Mouse (Mus musculus) neural tube, embryonic 12.5 days (tissue): ENCODE results near the gene Sbf2. TPM values are rescaled to one million over a fixed set of nuclear protein-coding genes. Genes with fewer than 3 reads are reported as not detected.

Experiments used
- polyA plus RNA-seq: library from polyadenylated mRNA; unstranded; fragments of >200 nt; fragmentation: Nextera tagmentation; extraction: Ambion mirVana; gene quantifications from 2 replicates; pipeline ENCODE4 v1.2.1, GENCODE M21; 2016

Gene Sbf2
- polyA plus RNA-seq, 1 experiment from 2014 or later: 53.2 TPM

Other genes starting within 250 kb of the Sbf2 start
- 4.0 and 4.3 TPM in 2 replicates for gene Adm, start 12.7 kb upstream of the Sbf2 start, polyA plus RNA-seq
- gene Ampd3, start 153.3 kb upstream of the Sbf2 start, polyA plus RNA-seq: 2.4 and 3.1 TPM in 2 replicates
- gene Rnf141, start 229.5 kb upstream of the Sbf2 start, polyA plus RNA-seq: 29.2 and 30.7 TPM in 2 replicates
- gene Lyve1, start 248.3 kb upstream of the Sbf2 start, polyA plus RNA-seq: 4.0 and 4.4 TPM in 2 replicates